Mouse (Mus musculus) heart, postnatal 0 days (tissue): Measurements from ENCODE around the gene Itih1. TPM values are rescaled to one million over a fixed set of nuclear protein-coding genes. Genes with fewer than 3 reads are reported as not detected.

ENCODE experiments used
- ATAC-seq: fragments of 200-750 bp; cut with Nextera tagmentation; 2 replicates; pipeline ENCODE4 v1.8.0; 2017; ENCODE audit warnings: low read depth, moderate number of reproducible peaks, moderate library complexity; ENCODE audit not compliant: insufficient read depth
- DNase-seq: peaks from one replicate; pipeline ENCODE4 v3.0.0-alpha.2; 2016; ENCODE audit warnings: low spot score
- H3K27ac ChIP-seq: fragments of 300-500 bp; sonication (generic); 2 replicates; pipeline ENCODE4 v1.5.1; 2014; ENCODE audit warnings: low read depth, mild to moderate bottlenecking
- H3K27me3 ChIP-seq: fragments of 300-500 bp; sonication (generic); 2 replicates; pipeline ENCODE4 v1.6.1; 2014; ENCODE audit warnings: low read length, mixed read lengths; ENCODE audit not compliant: control insufficient read depth, insufficient read depth
- H3K36me3 ChIP-seq: fragments of 300-500 bp; sonication (generic); replicated peaks from 2 replicates; pipeline ENCODE4 v1.6.1; 2014; ENCODE audit warnings: low read length, mixed read lengths; ENCODE audit not compliant: control insufficient read depth, insufficient read depth
- H3K4me1 ChIP-seq: fragments of 300-500 bp; sonication (generic); 2 replicates; pipeline ENCODE4 v1.6.1; 2014; ENCODE audit warnings: antibody characterized with exemption; ENCODE audit not compliant: control insufficient read depth, insufficient read depth
- H3K4me2 ChIP-seq: fragments of 300-500 bp; sonication (generic); 2 replicates; pipeline ENCODE4 v1.6.1; 2014; ENCODE audit warnings: low read depth, mild to moderate bottlenecking, low read length, moderate library complexity
- H3K4me3 ChIP-seq: fragments of 300-500 bp; sonication (generic); 2 replicates; pipeline ENCODE4 v1.5.1; 2014; ENCODE audit warnings: low read depth, low read length
- H3K9ac ChIP-seq: fragments of 300-500 bp; sonication (generic); replicated peaks from 2 replicates; pipeline ENCODE4 v1.6.1; 2014; ENCODE audit warnings: low read depth, low read length, mixed read lengths
- H3K9me3 ChIP-seq: fragments of 300-500 bp; sonication (generic); replicated peaks from 2 replicates; pipeline ENCODE4 v1.6.1; 2016; ENCODE audit warnings: low read length; ENCODE audit not compliant: control insufficient read depth
- CTCF ChIP-seq: IDR thresholded peaks from 2 replicates; pipeline ENCODE4 v1.5.1; 2016; ENCODE audit warnings: antibody characterized with exemption, control low read depth, low read depth
- EP300 ChIP-seq: IDR thresholded peaks from 2 replicates; pipeline ENCODE4 v1.6.1; 2016; ENCODE audit warnings: antibody characterized with exemption, low read depth
- WGBS: fragments of 180-500 bp; shearing (Covaris S2); extraction: QIAGEN DNeasy Blood & Tissue Kit; methylation state at CpG from one replicate; pipeline ENCODE4 v1.1.7; 2014; 5-methylcytosine and 5-hydroxymethylcytosine counted together
- polyA plus RNA-seq: library from polyadenylated mRNA; unstranded; fragments of >200 nt; fragmentation: Nextera tagmentation; extraction: Ambion mirVana; gene quantifications from 2 replicates; pipeline ENCODE4 v1.2.1, GENCODE M21; 2015
- total RNA-seq: library from RNA; depleted of rRNA; stranded (reverse); fragments of >200 nt; gene quantifications from 2 replicates; pipeline ENCODE4 v1.2.3, GENCODE M21; 2014; ENCODE audit warnings: low replicate concordance

Itih1 gene
- total and polyA plus RNA-seq, 2 experiments from 2014 or later = not detected

DNA sequence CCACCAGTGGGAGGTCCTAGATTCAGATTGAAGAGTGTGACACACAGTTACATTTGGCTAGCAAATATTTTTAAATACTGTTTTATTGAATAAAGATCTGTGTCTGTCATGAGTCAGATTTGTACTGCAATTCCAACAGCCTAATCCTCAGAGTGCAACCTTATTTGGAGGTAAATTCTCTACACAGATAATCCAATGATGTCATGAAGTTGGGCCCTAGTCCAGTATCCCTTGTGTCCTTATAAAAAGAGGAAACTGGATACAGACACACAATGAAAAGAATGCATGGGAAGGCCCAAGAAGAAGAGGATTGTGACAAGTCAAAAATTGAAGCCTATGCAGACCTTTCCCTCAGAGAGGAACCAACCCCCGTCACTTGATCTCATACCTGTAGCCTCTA, 26.6 kb downstream of the Itih1 start:
- Histone ChIP-seq H3K36me3 (no peaks in the 10 kb centered on the region), H3K4me3 (no peak overlapping the region), H3K4me1 (no peaks in the 10 kb centered on the region), H3K9ac (no peak overlapping the region), H3K27me3 (no peaks in the 10 kb centered on the region), H3K4me2 (no peak overlapping the region), H3K9me3 (no peaks in the 10 kb centered on the region), H3K27ac (no peak overlapping the region)
- TF ChIP-seq EP300 (no peak), CTCF (no peak)
- no peak for ATAC-seq
- DNase-seq = no peak
- 74% methylated on average over 1 of the region's 1 CpGs for WGBS

DNA sequence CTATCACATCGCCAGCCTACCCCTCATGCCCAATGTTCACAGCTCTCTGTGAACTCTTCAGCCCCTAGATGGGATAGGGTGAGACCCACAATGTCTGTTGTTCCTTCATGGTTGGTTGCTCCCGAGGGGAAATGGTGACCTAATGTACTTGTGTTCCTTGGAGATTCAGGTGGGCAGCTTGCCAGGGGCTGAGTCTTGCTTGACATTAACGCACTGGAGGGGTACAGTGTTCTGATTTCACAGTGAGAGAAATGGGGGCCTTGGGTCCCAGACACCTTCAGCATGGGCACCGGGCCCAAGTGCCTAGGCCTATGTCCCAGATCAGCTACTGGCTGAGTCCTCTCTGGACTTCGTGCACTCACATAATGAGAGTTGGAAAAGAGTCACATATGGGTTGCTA, 29.7 kb downstream of the Itih1 start:
- H3K9ac ChIP-seq = no peak overlapping the region

DNA sequence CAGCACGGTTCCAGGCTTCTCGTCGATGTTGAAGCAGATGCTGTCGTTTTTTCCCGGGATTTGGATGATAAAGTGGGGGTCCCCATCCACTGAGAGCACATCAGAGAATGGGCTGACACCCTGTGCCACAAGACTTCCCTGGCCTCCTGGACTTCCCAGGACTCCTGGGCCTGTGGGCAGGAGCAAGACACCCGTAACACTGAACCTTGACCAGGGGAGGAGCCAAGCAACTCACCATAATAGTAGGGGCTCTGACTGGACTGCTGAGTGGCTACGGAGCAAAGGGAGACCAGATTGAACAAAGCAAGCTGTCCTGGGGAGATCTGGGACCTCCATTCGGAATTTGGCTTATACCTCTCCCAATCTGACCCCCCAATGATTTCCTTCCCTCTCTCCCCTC, 30.4 kb downstream of the Itih1 start:
- H3K36me3 ChIP-seq = no peaks in the 10 kb centered on the region
- H3K27me3 ChIP-seq = no peaks in the 10 kb centered on the region
- no peak for TF ChIP-seq CTCF
- TF ChIP-seq EP300 = no peak
- 71% methylated on average over 8 of the region's 8 CpGs for WGBS
- ATAC-seq (no peak), DNase-seq (no peak)
- H3K4me1 ChIP-seq = no peaks in the 10 kb centered on the region
- H3K9ac ChIP-seq = no peak overlapping the region
- no peak overlapping the region for H3K27ac ChIP-seq
- no peak overlapping the region for H3K4me2 ChIP-seq
- H3K4me3 ChIP-seq = no peak overlapping the region
- no peaks in the 10 kb centered on the region for H3K9me3 ChIP-seq

More for the DNA sequence above, 29.7 kb downstream of the Itih1 start:
- H3K4me1 ChIP-seq = no peaks in the 10 kb centered on the region
- H3K27me3 ChIP-seq = no peaks in the 10 kb centered on the region
- WGBS = 69% methylated on average over 5 of the region's 5 CpGs
- no peak overlapping the region for H3K27ac ChIP-seq
- no peaks in the 10 kb centered on the region for H3K36me3 ChIP-seq
- H3K4me3 ChIP-seq = no peak overlapping the region
- DNase-seq = no peak
- no peaks in the 10 kb centered on the region for H3K9me3 ChIP-seq
- ATAC-seq = no peak
- H3K4me2 ChIP-seq = no peak overlapping the region
- no peak for TF ChIP-seq EP300
- no peak for TF ChIP-seq CTCF

DNA sequence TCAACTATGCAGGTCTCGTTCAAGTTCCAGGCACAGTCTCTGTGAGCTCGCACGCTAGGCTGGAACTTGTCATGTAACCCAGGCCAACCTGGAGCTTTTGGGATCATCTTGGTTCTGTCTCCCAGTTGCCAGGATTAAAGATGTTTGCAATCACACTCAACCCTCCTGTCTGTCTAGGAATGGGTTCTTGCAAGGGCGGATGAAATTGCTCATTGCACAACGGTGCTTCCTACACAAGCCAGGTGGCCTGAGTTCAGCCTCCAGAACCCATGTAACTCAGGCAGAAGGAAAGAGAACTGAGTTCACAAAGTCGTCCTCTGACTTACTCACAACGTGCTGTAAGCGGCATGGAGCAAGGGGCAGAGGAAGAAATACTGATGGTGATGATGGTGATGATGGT, 31.9 kb downstream of the Itih1 start:
- H3K36me3 ChIP-seq = no peaks in the 10 kb centered on the region
- H3K4me1 ChIP-seq = no peaks in the 10 kb centered on the region
- H3K27ac ChIP-seq = no peak overlapping the region
- no peak overlapping the region for H3K4me2 ChIP-seq
- H3K9ac ChIP-seq = no peak overlapping the region
- H3K4me3 ChIP-seq = no peak overlapping the region
- 81% methylated on average over 8 of the region's 8 CpGs for WGBS
- DNase-seq = no peak
- no peak for ATAC-seq
- TF ChIP-seq CTCF (no peak), EP300 (no peak)
- H3K9me3 ChIP-seq = no peaks in the 10 kb centered on the region
- no peaks in the 10 kb centered on the region for H3K27me3 ChIP-seq

DNA sequence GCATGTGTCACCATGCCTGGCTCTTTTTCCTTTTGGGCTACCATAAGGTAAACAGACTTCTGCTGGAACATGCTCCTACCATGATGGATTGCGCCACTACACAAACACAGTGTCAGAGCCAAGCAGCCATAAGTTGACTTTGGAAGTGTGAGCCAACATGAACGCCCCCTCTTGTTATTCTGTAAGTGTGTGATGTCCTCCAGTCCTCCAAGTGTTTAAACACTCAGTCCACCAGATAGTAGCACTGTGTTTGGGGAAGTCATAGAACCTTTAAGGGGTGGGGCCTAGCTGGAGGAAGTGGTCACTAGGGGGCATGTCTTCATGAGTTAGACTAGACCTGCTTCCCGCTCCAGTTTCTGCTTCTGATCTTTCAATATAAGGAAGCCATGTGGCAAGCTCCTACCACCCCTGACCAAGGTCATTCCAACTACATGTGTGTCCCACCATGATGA, 35.2 kb downstream of the Itih1 start:
- Histone ChIP-seq H3K4me1 (no peaks in the 10 kb centered on the region), H3K4me2 (no peak overlapping the region), H3K36me3 (no peaks in the 10 kb centered on the region), H3K27me3 (no peaks in the 10 kb centered on the region), H3K9ac (no peak overlapping the region), H3K9me3 (no peaks in the 10 kb centered on the region), H3K27ac (no peak overlapping the region), H3K4me3 (no peak overlapping the region)
- TF ChIP-seq EP300 (no peak), CTCF (no peak)
- DNase-seq = no peak
- no peak for ATAC-seq
- 74% methylated on average over 3 of the region's 3 CpGs for WGBS

DNA sequence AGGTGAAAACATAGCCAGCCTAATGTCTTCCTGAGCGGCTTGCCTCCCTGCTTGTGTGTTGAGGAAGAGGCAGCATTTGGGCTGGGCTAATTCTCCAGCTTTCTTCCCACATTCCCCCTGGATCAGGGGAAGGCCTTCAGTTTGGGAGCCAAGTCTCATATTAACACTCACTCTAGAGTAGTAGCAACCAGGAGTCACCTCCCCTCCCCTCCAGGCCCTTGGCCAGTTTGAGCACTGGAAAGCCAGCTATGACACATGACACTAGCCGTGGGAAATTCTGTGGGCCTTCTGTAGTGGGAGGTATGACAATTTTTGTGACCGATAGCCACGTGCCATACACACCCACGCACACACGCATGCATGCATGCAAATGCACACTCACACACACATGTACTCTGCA, 37.1 kb downstream of the Itih1 start:
- 80% methylated on average over 6 of the region's 6 CpGs for WGBS
- H3K36me3 ChIP-seq = no peaks in the 10 kb centered on the region
- DNase-seq = no peak

More for the DNA sequence above, 37.1 kb downstream of the Itih1 start:
- no peak for ATAC-seq
- Histone ChIP-seq H3K4me3 (no peak overlapping the region), H3K4me1 (no peaks in the 10 kb centered on the region), H3K9ac (no peak overlapping the region), H3K4me2 (no peak overlapping the region), H3K27ac (no peak overlapping the region), H3K9me3 (no peaks in the 10 kb centered on the region), H3K27me3 (no peaks in the 10 kb centered on the region)
- TF ChIP-seq CTCF (no peak), EP300 (no peak)
